Mouse (Mus musculus): Measurements from ENCODE around the gene Jagn1.
A peak's percentile ranks its signal among the peaks of the same experiment; 100 is the strongest.

Gene Jagn1

GRCm38 (mm10) chr6:113473715-113474114 lies 31.3 kb downstream of the Jagn1 start:
- DNase-seq (ENCODE audit: low read depth): no peak

- no peak for DNase-seq (ENCODE audit: low read depth)
Measured at GRCm38 (mm10) chr6:113477353-113477752, 35.0 kb downstream of the Jagn1 start.

GRCm38 (mm10) chr6:113478906-113479305 lies 36.5 kb downstream of the Jagn1 start:
- no peak for DNase-seq (ENCODE audit: low read depth)

GRCm38 (mm10) chr6:113480555-113481373 lies 38.4 kb downstream of the Jagn1 start:
- peak; percentile 84 for DNase-seq (ENCODE audit: low read depth)

GRCm38 (mm10) chr6:113482477-113483099 lies 40.2 kb downstream of the Jagn1 start:
- no peak for DNase-seq (ENCODE audit: low read depth)

GRCm38 (mm10) chr6:113483100-113483615 lies 40.8 kb downstream of the Jagn1 start, which contains the start of gene Creld1:
Creld1 (plus strand) TSS chr6:113483297.
- no peak for DNase-seq (ENCODE audit: low read depth)

GRCm38 (mm10) chr6:113483729-113484128 lies 41.4 kb downstream of the Jagn1 start:
- DNase-seq (ENCODE audit: low read depth): no peak

- DNase-seq (ENCODE audit: low read depth): peak; percentile 93
Measured at GRCm38 (mm10) chr6:113487125-113487576, 44.8 kb downstream of the Jagn1 start.

- DNase-seq (ENCODE audit: low read depth): no peak
Measured at GRCm38 (mm10) chr6:113489410-113489809, 47.0 kb downstream of the Jagn1 start.

- DNase-seq (ENCODE audit: low read depth): no peak
Measured at GRCm38 (mm10) chr6:113492101-113492864, 49.9 kb downstream of the Jagn1 start.

- DNase-seq (ENCODE audit: low read depth): no peak
Measured at GRCm38 (mm10) chr6:113494258-113494788, 52.0 kb downstream of the Jagn1 start.

GRCm38 (mm10) chr6:113495071-113495675 lies 52.8 kb downstream of the Jagn1 start:
- DNase-seq (ENCODE audit: low read depth): no peak

All from NIH3T3 (cell line).